Mouse (Mus musculus) embryonic facial prominence, embryonic 10.5 days (tissue): ENCODE measurements around the gene Bloc1s4. TPM values are rescaled to one million over a fixed set of nuclear protein-coding genes. Genes with fewer than 3 reads are reported as not detected.

ENCODE experiments used
- DNase-seq: peaks from one replicate; pipeline ENCODE4 v3.0.0-alpha.2; 2017; ENCODE audit warnings: low spot score
- H3K27ac ChIP-seq: fragments of 300-500 bp; sonication (generic); replicated peaks from 2 replicates; pipeline ENCODE4 v1.5.1; 2016; ENCODE audit warnings: mild to moderate bottlenecking
- H3K27me3 ChIP-seq: fragments of 300-500 bp; sonication (generic); replicated peaks from 2 replicates; pipeline ENCODE4 v1.6.1; 2016; ENCODE audit warnings: low read depth, mild to moderate bottlenecking; ENCODE audit not compliant: poor library complexity, severe bottlenecking
- H3K36me3 ChIP-seq: fragments of 300-500 bp; sonication (generic); replicated peaks from 2 replicates; pipeline ENCODE4 v1.6.1; 2016; ENCODE audit warnings: mild to moderate bottlenecking, moderate library complexity
- H3K4me1 ChIP-seq: fragments of 300-500 bp; sonication (generic); 2 replicates; pipeline ENCODE4 v1.6.1; 2016
- H3K4me3 ChIP-seq: fragments of 300-500 bp; sonication (generic); 2 replicates; pipeline ENCODE4 v1.5.1; 2016; ENCODE audit warnings: mild to moderate bottlenecking, moderate library complexity
- H3K9me3 ChIP-seq: fragments of 300-500 bp; sonication (generic); 2 replicates; pipeline ENCODE4 v1.6.1; 2016; ENCODE audit warnings: mild to moderate bottlenecking
- WGBS: fragments of 180-500 bp; shearing (Covaris S2); methylation state at CpG from one replicate; pipeline ENCODE4 v1.1.7; 2016; 5-methylcytosine and 5-hydroxymethylcytosine counted together
- polyA plus RNA-seq: library from polyadenylated mRNA; unstranded; fragments of >200 nt; fragmentation: Nextera tagmentation; extraction: Ambion mirVana; gene quantifications from 2 replicates; pipeline ENCODE4 v1.2.1, GENCODE M21; 2016

The Bloc1s4 gene
- polyA plus RNA-seq, 1 experiment from 2014 or later, result 24.2 TPM

DNA sequence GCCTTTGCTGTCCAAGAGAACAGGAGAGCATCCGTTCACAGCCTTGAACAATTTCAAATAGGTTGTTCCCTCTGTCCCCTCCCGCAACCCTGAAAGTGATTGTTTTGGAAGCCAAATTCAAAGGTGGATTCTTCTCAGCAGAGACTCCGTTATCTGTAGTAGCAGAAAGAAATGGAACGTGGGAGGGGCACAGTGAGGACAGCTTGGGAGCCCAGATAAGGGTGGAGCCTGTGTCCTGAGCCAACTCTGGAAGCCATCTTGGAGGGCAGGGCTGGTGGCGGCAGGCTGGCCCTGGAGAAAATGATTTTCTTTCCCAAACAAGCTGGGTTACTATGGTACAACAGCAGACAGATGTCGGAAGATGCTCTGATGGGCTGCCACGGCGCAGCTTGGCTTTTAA is 12.4 kb downstream of the Bloc1s4 start:
- DNase-seq, result no peak
- no peaks in the 10 kb centered on the region for H3K27me3 ChIP-seq
- no peak overlapping the region for H3K4me3 ChIP-seq
- no peaks in the 10 kb centered on the region for H3K36me3 ChIP-seq
- no peak overlapping the region for H3K27ac ChIP-seq
- 78% methylated on average over 8 of the region's 8 CpGs for WGBS
- H3K4me1 ChIP-seq, result peaks cover 22% of the 10 kb centered on the region
- H3K9me3 ChIP-seq, result no peaks in the 10 kb centered on the region

DNA sequence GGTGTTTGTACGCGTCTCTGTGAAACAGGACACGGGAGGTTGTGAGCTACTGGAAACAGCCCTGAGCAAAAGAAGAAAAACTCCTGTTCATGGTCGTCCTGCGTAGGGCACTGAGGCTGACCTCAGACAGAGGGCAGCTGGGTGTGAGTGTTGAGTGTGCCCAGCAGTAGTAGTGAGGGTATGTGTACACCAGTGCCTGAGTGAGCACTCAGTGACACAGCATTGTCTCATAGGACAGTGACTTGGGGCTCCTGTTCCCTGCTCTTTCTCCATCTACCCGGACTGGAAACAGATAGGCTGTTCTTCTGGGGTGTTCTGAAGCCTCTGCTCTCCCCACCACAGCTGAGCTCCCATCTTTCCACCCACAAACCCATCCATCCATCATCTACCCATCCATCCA is 13.3 kb downstream of the Bloc1s4 start:
- Histone ChIP-seq H3K4me3 (no peak overlapping the region), H3K9me3 (no peaks in the 10 kb centered on the region), H3K4me1 (peaks cover 22% of the 10 kb centered on the region), H3K27me3 (no peaks in the 10 kb centered on the region), H3K27ac (no peak overlapping the region), H3K36me3 (no peaks in the 10 kb centered on the region)
- WGBS, result 82% methylated on average over 6 of the region's 6 CpGs
- no peak for DNase-seq

DNA sequence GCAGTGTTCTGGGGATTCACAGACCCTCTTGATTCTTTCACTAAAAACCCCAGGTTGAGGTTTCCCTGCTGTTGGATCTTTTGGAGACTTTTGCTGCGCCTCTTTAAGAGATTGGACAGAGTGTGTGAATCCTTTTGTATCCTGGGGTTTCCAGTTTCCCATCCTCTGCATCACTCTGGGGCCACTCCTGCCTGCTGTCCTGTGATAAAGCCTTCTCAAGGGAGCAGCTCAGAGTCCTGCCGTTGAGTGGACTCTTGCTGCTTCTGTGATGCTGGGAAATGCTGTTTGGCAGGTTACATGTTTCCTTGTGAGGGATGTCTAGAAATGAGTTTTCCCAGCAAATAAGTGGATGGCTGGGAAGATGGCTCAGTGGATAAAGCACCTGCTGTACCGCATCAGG is 15.0 kb downstream of the Bloc1s4 start:
- peaks cover 21% of the 10 kb centered on the region for H3K4me1 ChIP-seq
- H3K27me3 ChIP-seq, result no peaks in the 10 kb centered on the region
- no peaks in the 10 kb centered on the region for H3K36me3 ChIP-seq
- H3K9me3 ChIP-seq, result no peaks in the 10 kb centered on the region
- WGBS, result 75% methylated on average over 3 of the region's 3 CpGs
- no peak for DNase-seq
- no peak overlapping the region for H3K27ac ChIP-seq
- H3K4me3 ChIP-seq, result no peak overlapping the region

DNA sequence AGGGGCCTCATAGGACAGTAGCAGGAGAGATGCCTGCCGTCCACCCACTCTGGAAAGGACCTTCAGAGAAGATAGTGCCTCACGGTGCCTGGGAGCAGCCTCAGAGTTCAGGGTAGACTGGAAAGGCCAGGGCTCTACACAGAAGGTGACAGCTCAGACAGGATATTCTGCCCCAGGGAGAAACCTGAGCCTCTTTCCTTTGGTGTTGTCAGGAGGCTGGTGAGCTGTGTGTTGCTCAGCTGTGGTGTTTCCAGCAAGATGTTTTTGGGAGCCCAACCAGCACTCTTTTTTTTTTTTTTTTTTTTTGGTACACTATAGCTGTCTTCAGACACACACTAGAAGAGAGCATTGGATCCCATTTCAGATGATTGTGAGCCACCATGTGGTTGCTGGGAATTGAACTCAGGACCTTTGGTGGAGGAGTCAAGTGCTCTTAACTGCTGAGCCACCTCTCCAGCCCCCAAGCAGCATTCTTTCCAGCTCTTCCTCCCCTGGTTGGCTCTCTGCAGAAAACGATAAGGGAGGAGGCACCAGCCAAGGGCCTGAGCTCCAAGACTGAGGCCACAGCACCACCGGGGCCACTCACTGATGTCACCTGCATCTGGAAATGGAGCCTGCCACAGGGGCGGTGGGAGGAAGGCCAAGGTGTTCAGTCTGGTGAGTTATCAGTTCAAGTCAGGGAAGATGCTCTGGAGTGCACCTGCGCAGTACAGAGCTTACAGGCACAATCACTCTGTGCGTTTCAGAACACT is 16.4 kb downstream of the Bloc1s4 start:
- DNase-seq, result no peak
- H3K4me1 ChIP-seq, result peaks cover 16% of the 10 kb centered on the region
- 66% methylated on average over 7 of the region's 7 CpGs for WGBS

DNA sequence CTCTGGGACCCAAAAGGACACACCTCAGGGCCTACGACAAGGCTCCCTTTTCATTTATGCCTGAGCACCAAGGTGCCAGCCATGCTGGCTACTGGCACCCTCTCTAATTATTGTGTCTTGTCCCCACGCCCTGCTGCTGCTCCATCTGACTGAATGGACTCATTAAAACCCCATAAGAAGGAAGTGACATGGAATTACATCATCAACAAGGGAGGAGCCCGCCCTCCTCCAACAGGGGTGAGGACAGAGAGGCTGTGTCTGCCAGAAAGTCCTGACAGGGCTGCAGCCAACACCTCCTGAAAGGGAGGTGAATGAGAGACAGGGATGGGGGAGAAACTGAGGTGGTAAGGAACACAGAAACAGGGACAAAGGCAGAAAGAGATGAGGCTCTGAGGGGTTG is 17.8 kb downstream of the Bloc1s4 start:
- no peak for DNase-seq
- Histone ChIP-seq H3K27me3 (no peaks in the 10 kb centered on the region), H3K9me3 (no peaks in the 10 kb centered on the region), H3K4me3 (no peak overlapping the region), H3K36me3 (no peaks in the 10 kb centered on the region), H3K27ac (no peak overlapping the region), H3K4me1 (peaks cover 23% of the 10 kb centered on the region)
- 69% methylated on average over 3 of the region's 3 CpGs for WGBS

More for the DNA sequence above, 16.4 kb downstream of the Bloc1s4 start:
- no peak overlapping the region for H3K27ac ChIP-seq
- no peaks in the 10 kb centered on the region for H3K9me3 ChIP-seq
- H3K36me3 ChIP-seq, result no peaks in the 10 kb centered on the region
- no peaks in the 10 kb centered on the region for H3K27me3 ChIP-seq
- no peak overlapping the region for H3K4me3 ChIP-seq

DNA sequence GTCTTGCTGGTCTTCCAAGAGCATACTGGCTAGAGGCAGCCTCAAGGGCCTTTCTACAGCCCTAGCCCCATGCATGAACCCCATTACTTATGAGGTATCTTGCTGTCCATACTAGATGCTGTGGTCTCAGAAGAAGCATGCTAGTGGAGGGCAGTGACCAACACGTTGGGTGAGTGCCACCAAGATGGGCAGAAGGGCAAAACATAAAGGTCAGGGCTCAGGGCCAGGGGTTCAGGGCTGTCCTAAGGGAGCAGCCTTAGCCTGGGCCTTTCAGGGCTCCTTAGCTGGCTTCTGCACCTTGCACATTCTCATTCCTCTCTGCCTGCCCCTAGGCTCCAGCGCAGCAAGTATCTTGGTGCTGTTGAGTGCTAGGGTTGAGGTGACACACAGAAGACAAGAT is 18.5 kb downstream of the Bloc1s4 start:
- H3K4me1 ChIP-seq, result peaks cover 23% of the 10 kb centered on the region
- DNase-seq, result no peak
- no peaks in the 10 kb centered on the region for H3K27me3 ChIP-seq
- no peaks in the 10 kb centered on the region for H3K9me3 ChIP-seq
- no peaks in the 10 kb centered on the region for H3K36me3 ChIP-seq
- no peak overlapping the region for H3K27ac ChIP-seq
- 90% methylated on average over 2 of the region's 2 CpGs for WGBS
- no peak overlapping the region for H3K4me3 ChIP-seq

DNA sequence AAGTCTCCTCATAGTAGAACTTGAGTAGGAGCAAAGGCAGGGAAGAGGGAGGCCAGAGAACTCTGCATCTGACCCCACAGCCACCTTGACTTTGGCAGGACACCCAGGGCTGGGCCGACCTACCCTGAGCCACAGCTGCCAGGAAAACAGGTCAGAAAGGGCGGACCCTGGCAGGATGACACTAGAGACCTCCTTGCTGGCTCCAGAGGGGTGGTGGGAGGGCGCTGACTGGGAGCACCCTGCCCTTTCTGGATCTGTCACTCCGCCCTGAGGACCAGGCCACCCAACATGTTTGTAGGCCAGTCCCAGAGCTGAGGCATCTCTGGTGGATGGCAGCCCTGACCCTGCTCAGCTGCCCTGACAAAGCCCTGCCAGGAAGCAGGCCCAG is 19.4 kb downstream of the Bloc1s4 start:
- peak overlapping the region; percentile 19; the same call in 1 of the 2 replicates for H3K27ac ChIP-seq
- H3K4me3 ChIP-seq, result no peak overlapping the region
- WGBS, result 76% methylated on average over 4 of the region's 4 CpGs
- peaks cover 26% of the 10 kb centered on the region for H3K4me1 ChIP-seq
- no peaks in the 10 kb centered on the region for H3K27me3 ChIP-seq
- no peaks in the 10 kb centered on the region for H3K36me3 ChIP-seq
- H3K9me3 ChIP-seq, result no peaks in the 10 kb centered on the region
- DNase-seq, result no peak

DNA sequence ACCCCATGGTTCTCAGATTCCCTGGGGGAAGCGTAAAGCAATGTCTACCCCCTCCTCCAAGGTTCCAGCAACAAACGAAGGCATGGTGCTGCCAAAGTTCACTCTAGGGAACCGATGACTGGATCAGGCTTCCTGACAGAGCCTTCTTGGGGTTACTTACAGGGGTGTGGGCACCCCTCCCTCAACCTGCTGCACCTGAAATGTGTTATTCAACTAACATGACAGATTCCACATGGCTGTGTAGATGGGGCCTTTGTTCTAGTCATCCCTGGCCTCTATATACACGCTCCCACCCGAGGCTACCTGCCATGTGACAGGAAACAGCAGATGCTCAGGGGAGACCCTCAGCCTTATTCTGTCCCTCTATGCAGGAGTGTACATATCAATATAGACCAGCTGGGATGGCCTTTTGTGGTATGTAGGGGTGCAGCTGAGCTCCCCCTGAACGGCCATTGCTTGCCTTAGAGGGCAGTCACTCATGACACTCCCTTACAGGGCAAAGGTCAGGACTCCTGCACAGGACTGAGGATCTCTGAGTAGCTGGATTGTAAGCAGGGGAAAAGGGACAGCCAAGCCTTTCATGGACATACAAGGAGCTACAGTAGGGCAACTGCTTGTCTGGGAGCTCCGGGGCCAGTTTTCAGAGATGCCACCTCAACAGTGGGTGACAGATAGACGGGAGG is 19.9 kb downstream of the Bloc1s4 start:
- H3K4me1 ChIP-seq, result peaks cover 28% of the 10 kb centered on the region
- WGBS, result 71% methylated on average over 8 of the region's 8 CpGs
- 0 out of 2 replicates have a peak overlapping the region, but pooled peaks have one; percentile 19 for H3K27ac ChIP-seq
- H3K27me3 ChIP-seq, result no peaks in the 10 kb centered on the region
- DNase-seq, result no peak
- H3K9me3 ChIP-seq, result no peaks in the 10 kb centered on the region
- no peaks in the 10 kb centered on the region for H3K36me3 ChIP-seq
- no peak overlapping the region for H3K4me3 ChIP-seq

DNA sequence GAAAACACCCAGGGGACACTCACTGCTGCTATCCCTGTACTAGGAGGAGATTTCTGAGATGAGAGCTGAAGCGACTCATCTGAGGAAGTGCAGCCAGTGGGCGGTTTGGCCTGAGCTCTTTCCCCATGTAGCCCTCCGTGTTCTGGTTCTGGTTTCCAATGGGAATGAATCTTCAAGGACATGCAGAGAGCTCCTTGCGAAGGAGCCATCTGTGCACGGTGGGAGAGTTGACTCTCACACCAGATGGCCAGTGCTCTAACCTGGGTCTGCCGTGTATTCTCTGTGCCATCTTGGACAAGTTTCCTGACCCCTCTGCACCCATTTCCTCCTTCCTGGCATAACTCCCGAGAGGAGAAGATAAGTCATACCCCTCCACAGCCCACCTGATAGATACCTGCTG is 20.7 kb downstream of the Bloc1s4 start:
- Histone ChIP-seq H3K4me1 (peaks cover 28% of the 10 kb centered on the region), H3K9me3 (no peaks in the 10 kb centered on the region), H3K27ac (no peak overlapping the region), H3K4me3 (no peak overlapping the region), H3K36me3 (no peaks in the 10 kb centered on the region), H3K27me3 (no peaks in the 10 kb centered on the region)
- DNase-seq, result no peak
- 78% methylated on average over 7 of the region's 7 CpGs for WGBS

DNA sequence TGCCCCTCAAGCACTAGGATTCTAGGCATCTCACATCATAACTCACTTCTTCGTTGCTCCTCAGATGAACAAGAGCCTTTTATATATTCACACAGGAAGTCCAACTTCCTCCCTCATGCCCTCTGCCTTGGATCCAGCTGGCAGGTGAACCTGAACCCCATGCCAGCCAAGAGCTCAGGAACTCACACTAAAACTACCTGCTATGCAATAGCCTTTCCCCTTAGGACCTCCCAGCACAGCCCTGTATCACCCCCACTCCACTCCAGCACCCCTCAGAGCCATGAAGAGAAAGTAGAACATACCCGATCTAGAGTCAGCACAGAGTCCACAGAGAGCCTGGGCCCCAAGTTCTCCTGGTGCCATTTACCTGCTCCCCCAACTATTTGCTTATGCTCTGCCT is 21.3 kb downstream of the Bloc1s4 start:
- no peak overlapping the region for H3K4me3 ChIP-seq
- no peak for DNase-seq
- H3K36me3 ChIP-seq, result no peaks in the 10 kb centered on the region
- no peaks in the 10 kb centered on the region for H3K27me3 ChIP-seq
- 63% methylated on average over 2 of the region's 2 CpGs for WGBS
- peaks cover 28% of the 10 kb centered on the region for H3K4me1 ChIP-seq
- H3K9me3 ChIP-seq, result no peaks in the 10 kb centered on the region
- H3K27ac ChIP-seq, result no peak overlapping the region

DNA sequence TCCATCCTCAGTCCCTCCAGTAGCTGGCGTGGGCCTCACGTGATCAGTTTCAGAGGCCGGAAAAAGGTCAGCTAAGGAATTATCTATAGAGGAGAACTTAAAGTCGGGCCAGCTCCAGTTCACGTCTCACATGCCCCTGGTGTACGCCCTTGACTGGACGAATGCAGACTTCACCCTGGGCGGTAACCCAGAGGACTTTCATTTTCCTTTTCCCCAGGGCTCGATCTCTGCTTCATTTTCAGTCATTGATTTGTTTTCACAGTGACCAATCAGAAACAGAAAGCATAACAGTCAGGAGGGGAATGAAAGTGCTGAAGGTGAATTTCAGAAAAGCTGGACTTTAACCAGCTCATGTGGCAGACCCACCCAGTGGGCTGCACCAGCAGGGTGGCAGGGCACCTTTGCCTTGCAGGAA is 22.1 kb downstream of the Bloc1s4 start:
- Histone ChIP-seq H3K9me3 (no peaks in the 10 kb centered on the region), H3K4me3 (no peak overlapping the region), H3K27me3 (no peaks in the 10 kb centered on the region), H3K27ac (no peak overlapping the region), H3K36me3 (no peaks in the 10 kb centered on the region), H3K4me1 (peaks cover 23% of the 10 kb centered on the region)
- WGBS, result 65% methylated on average over 9 of the region's 9 CpGs
- DNase-seq, result no peak

DNA sequence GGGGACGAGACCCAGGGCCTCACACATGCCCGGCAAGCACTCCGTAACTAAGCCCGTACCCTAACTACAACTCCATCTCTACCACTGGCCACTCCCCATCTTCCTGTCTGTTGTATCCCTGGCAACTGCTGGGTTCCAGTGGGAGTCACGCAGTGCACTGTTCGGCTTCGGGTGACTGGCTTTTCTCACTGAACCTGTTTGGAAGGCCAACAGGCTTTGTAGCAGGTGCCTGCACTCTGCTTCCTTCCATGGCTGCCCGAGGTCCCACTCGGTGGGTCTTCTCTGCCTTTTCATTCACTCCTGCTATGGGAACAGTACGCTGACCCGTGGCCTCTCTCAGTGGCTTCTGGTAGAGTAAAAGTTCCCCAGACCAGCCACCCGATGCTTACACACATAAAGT is 22.6 kb downstream of the Bloc1s4 start:
- peaks cover 23% of the 10 kb centered on the region for H3K4me1 ChIP-seq
- WGBS, result 71% methylated on average over 12 of the region's 12 CpGs
- H3K9me3 ChIP-seq, result no peaks in the 10 kb centered on the region
- no peak overlapping the region for H3K27ac ChIP-seq
- H3K36me3 ChIP-seq, result no peaks in the 10 kb centered on the region
- DNase-seq, result peak; percentile 16
- H3K4me3 ChIP-seq, result no peak overlapping the region
- H3K27me3 ChIP-seq, result no peaks in the 10 kb centered on the region

DNA sequence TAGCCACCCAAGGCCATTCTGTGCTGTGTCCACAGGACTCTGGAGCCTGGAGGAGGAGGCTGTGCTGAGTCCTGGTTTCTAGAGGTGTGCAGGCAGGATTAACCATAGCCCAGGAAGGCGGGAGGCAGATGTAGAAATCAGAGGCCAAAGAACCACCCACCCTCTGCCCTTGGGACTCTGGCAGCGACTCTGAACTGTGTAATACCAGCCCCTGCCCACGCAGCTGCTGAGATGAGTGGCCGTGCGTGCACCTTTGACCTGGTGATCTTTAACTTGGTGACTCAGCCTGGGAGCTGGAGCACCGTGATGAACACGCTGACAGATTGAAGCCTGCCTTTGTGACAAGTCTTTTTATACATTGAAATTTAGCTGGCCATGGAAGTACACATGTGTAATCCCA is 24.2 kb downstream of the Bloc1s4 start:
- no peaks in the 10 kb centered on the region for H3K27me3 ChIP-seq
- no peak overlapping the region for H3K27ac ChIP-seq
- DNase-seq, result no peak
- no peaks in the 10 kb centered on the region for H3K9me3 ChIP-seq
- no peak overlapping the region for H3K4me3 ChIP-seq
- WGBS, result 72% methylated on average over 7 of the region's 7 CpGs
- no peaks in the 10 kb centered on the region for H3K36me3 ChIP-seq
- H3K4me1 ChIP-seq, result peaks cover 22% of the 10 kb centered on the region
